Mouse (Mus musculus): ENCODE data around the gene Theg.

Theg gene

DNA sequence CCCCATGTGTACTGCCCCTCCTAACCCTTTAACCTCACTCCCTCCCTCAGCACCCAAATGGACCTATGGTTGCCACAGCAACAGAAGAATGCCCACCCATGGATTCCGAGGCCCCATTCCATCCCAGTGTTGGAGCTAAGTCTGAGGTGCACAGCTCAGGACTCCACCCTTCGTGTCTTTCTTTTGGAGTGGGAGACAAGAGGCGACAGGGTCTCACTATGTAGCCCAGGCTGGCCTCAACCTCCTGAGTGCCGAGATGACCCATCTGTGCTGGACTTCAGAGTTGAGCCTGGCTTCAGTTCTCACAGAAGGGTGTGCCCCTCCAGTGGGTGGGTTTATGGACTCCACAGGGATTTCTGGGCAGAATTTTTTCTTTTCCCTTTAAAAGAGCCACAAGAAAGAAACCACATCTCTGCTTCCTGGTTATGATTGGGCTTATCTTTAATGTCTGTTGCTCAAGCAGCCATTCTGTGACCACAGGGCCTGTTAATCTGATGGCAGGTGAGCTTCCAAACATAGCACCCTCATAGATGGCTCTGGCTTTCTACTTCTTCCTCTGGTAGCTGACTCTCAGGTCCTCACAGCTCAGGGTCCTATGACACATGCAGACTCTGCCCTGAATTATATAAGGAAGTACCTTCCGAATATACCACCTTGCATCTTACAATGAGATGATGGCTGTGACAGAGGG lies at the start of gene Theg:
Theg (minus strand) TSS at position 271 of the 691 bp plus-strand sequence.
- in situ Hi-C loops (cut with MboI, MseI), result no loop called here

DNA sequence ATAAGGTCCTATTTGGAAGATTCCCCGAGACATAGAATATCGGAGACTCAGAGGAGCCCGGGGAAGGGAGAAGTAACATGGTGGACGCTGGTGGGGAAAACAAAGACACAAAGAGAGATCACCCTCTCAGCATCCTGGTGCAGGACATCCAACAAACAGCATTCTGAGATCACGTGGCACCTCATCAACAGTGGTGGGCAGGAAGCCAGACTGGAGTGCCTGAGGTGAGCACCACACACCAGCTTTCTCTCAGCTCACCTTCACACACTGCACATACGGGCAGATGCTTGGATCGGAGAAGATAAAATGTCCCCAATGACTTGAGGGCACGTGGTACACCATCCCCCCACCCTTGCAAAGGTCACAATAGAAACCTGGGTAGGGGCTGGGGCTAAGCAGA lies 49.2 kb upstream of the Theg start:
- in situ Hi-C loops (cut with MboI, MseI), result no loop called here

GRCm38 (mm10) chr10:79633006-79633777 lies 46.1 kb upstream of the Theg start:
- in situ Hi-C loops (cut with MboI, MseI), result no loop called here

- in situ Hi-C loops (cut with MboI, MseI), result no loop called here
Observed at GRCm38 (mm10) chr10:79631432-79631831, 44.3 kb upstream of the Theg start.

- in situ Hi-C loops (cut with MboI, MseI), result no loop called here
Observed at GRCm38 (mm10) chr10:79628377-79628776, 41.2 kb upstream of the Theg start.

GRCm38 (mm10) chr10:79626156-79626555 lies 39.0 kb upstream of the Theg start:
- in situ Hi-C loops (cut with MboI, MseI), result no loop called here

- in situ Hi-C loops (cut with MboI, MseI), result no loop called here
Observed at GRCm38 (mm10) chr10:79625398-79625797, 38.3 kb upstream of the Theg start.

- in situ Hi-C loops (cut with MboI, MseI), result no loop called here
Observed at GRCm38 (mm10) chr10:79623950-79624349, 36.8 kb upstream of the Theg start.

DNA sequence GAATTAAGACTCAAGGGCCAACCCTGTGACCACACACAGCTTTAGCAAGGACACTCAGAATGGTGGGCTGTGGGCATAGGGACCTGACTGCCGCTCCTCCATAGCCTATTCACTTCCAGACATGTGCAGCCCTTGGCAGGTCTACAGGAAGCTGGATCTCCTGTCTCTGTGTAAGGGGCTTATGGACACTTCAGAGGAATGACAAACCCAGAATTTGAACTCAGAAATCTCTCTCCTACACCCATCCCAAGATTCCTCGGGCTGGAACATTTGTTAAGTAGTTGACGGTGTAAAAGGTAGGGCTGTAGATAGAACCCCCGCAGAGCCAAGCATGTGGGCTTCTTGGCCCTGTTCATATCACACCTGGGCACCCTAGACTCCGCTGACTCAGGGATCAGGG lies 29.2 kb upstream of the Theg start:
- in situ Hi-C loops (cut with MboI, MseI), result no loop called here

- in situ Hi-C loops (cut with MboI, MseI), result no loop called here
Observed at GRCm38 (mm10) chr10:79615860-79616259, 28.7 kb upstream of the Theg start.

DNA sequence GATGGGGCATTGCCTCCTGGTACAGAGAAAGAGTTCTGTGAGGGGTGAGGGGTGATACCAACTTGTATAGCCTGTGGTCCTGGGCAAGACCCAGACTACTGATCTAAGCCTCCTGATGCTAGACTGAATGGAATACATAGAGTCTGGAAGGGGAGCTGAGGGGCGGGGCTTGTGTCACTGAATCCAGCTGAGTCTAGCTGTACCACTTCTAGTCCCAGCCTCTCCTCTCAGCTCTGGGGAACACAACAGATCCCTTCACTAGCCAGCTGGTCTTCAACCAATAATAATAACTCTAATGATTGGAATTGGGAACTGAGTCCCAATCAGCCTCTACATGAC lies 27.1 kb upstream of the Theg start:
- in situ Hi-C loops (cut with MboI, MseI), result no loop called here

DNA sequence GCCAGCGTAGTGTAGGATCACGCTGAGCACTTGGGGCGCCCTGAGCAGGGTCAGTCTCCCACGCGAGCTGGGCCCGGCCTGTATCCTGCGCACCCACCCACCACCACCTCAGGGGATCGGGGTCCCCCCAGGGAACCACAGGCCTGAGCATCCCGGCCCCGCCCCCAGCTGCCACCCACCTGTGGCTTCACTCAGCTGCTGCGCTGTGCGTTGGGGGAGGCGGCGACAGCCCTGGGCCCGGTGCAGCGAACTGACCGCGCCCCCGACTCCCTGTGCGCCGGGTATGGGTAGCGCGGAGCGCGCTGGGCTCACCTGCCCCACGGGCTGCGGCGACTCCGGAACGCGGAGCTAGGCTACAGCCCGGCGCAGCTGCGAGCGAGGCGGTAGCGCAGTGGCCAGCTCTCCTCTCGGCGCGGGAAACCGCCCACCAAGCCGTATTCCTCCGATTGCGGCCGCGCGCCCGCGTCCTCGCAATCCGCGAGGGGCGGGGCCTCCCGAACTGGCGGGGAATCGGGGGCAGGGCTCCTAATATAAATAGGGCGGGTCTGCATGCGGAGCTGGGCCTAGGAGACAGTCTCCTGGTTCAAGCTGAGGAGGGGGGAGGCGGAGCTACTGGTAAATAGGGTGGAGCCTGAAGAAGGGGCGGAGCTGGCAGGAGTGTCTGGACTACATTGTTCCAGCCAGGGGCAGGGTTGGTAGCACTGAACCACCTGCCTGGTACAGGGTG lies 26.6 kb upstream of the Theg start, which contains the start of gene C2cd4c:
C2cd4c (minus strand) TSS at position 448 of the 727 bp plus-strand sequence.
- in situ Hi-C loops (cut with MboI, MseI), result no loop called here

GRCm38 (mm10) chr10:79612192-79613135 lies 25.3 kb upstream of the Theg start:
- in situ Hi-C loops (cut with MboI, MseI), result no loop called here

GRCm38 (mm10) chr10:79611296-79611695 lies 24.2 kb upstream of the Theg start:
- in situ Hi-C loops (cut with MboI, MseI), result no loop called here

DNA sequence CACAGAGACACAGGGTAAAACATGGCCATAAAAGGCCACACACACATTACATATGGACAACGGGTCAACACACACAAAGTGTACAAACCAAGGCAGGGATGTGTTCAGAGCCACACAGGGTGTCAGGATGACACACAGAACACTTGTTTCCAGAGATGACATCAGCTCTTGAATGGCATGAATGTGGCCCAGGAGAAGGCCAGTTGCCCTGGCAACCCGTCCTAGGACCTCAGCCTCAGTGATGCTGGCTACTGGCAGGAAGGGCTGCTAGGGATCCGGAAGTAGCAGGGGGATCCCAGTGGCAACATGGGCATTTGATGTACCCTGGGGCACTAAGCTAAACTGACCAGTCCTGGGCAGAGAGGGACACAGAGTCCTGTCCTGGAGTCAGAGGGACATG lies 22.1 kb upstream of the Theg start:
- in situ Hi-C loops (cut with MboI, MseI), result no loop called here

GRCm38 (mm10) chr10:79607892-79608291 lies 20.8 kb upstream of the Theg start:
- in situ Hi-C loops (cut with MboI, MseI), result no loop called here

DNA sequence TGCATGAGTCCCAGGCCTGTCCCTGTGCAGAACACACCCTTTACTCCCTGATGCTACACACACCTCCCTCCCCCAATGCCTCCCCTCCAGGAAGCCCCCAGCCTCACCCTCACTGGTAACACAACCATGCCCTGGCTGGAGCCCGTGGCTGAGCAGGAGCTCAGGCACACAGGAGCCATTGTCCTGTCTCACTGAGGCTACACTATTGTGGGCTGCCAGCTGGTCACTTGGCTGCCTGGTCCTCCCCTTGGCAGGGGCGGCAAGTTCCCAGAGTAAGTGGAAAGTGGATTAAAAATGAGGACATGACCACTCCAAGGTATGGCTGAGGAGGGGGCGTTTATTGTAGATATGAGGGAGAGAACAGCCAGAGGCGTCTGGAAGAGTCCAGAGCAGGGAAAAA lies 19.4 kb upstream of the Theg start:
- in situ Hi-C loops (cut with MboI, MseI), result no loop called here

- in situ Hi-C loops (cut with MboI, MseI), result no loop called here
Observed at GRCm38 (mm10) chr10:79597936-79598230, 10.8 kb upstream of the Theg start.

DNA sequence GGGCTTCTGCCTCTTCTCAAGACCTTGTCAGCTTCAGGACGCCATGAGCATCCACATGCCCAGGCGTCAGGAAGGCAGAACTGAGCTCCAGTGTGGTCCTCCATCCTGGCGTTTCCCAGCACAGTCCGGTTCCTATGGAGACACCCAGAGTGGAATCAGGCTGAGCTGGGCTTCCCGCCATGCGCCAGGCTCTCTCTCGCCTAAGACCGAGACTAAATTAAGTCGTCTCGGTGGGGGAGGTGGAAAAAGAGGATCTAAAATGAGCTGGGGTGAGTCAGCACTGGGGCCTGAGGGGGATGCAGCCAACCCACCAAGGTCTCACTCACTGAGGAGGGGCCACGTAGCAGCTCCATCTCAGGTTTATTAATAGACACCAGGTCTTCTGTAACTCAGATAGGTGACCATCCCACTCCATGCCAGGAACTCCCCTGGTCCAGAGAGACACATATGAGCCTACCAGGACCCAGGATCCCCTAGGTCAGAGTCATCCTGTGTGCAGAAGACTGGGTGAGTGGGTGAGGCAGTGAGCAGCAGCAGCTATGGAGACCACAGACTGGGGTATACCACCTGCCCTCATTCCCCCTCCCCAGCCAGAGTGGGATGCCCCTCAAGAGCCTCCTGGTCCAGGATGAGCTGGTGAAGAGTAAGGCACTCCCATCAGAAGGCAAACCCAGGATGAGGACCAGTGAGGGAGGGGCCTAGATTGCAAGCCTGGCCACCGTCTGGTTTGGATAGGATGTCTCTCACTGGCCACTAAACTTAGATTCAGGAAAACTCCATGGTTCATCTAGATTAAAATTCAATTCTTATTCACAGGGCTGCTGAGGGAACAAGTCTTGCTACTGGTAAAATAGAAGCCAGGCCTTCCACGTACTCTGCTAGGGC lies 10.2 kb upstream of the Theg start:
- in situ Hi-C loops (cut with MboI, MseI), result no loop called here

- in situ Hi-C loops (cut with MboI, MseI), result no loop called here
Observed at GRCm38 (mm10) chr10:79595590-79595929, 8.4 kb upstream of the Theg start.

Data from T-helper 2 cell (primary cell).